Mouse (Mus musculus): ENCODE data around the gene Vwa8. TPM values are rescaled to one million over a fixed set of nuclear protein-coding genes. Genes with fewer than 3 reads are reported as not detected.
"Not testable (repeated sequence)": the region's sequence is repeated elsewhere in the genome, so short reads cannot be mapped to it uniquely, and the experiment has no call there.

The Vwa8 gene
- polyA plus RNA-seq, 1 experiment from 2014 or later = 8.1 TPM

DNA sequence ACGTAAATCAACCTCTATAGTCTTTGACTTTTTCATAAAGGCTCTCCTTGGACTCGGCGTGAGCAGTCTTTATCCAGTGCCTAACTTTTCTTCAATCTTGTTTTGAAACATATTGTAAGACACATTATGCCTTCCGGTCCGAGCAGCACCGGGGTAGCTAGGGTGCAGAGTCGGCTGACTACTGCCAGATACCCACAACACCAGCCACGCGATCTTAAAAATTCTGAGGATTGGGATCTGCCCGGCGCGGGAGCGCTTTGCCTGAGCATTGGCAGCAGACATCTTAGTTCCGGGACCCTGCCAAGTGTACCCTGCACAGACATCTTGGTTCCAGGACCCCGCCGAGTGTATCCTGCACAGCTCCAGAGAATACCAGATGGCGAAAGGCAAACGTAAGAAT is 38.6 kb downstream of the Vwa8 start:
- H3K9me3 ChIP-seq (replicated peaks; ENCODE audit: control insufficient read depth, low read length); ATAC-seq (replicated peaks; ENCODE audit: insufficient number of reproducible peaks, low FRiP score, low TSS enrichment, low read depth); H3K4me2 ChIP-seq (ENCODE audit: low read depth, low read length); DNase-seq (ENCODE audit: low spot score); H3K36me3 ChIP-seq (replicated peaks; ENCODE audit: control insufficient read depth, insufficient read depth, low read depth, low read length); H3K27ac ChIP-seq (replicated peaks; ENCODE audit: low read depth, low read length); H3K27me3 ChIP-seq (ENCODE audit: control insufficient read depth, insufficient read depth, low read length); H3K9ac ChIP-seq (replicated peaks; ENCODE audit: low read length); H3K4me1 ChIP-seq (ENCODE audit: control insufficient read depth, insufficient read depth, low read length); H3K4me3 ChIP-seq (ENCODE audit: low read depth, low read length): not testable (repeated sequence)
- WGBS = 96% methylated on average over 14 of the region's 18 CpGs

DNA sequence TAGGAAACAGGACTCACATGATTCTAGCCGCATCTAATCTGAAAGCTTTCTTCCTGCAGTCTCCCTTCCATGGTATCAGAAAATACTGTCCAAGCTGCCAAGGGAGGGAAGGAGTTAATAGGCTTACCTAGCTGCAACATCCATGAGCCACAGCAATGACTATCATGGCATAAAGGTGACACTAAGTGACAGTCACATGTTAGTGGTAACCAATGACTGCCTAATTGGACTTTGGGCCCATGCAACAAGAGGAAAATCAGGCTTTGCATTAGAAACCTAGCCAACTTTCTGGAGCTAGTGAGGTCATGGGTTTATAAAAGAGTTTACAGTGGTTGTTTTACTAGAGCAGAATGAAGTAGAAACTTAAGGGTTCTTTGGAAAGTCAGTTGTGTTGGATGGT is 46.6 kb downstream of the Vwa8 start:
- H3K9ac ChIP-seq (replicated peaks; ENCODE audit: low read length) = no peak overlapping the region
- no peaks in the 10 kb centered on the region for H3K27me3 ChIP-seq (ENCODE audit: control insufficient read depth, insufficient read depth, low read length)
- H3K27ac ChIP-seq (replicated peaks; ENCODE audit: low read depth, low read length) = no peak overlapping the region
- no peaks in the 10 kb centered on the region for H3K36me3 ChIP-seq (replicated peaks; ENCODE audit: control insufficient read depth, insufficient read depth, low read depth, low read length)
- H3K4me2 ChIP-seq (ENCODE audit: low read depth, low read length) = no peak overlapping the region
- DNase-seq (ENCODE audit: low spot score) = no peak
- 83% methylated on average over 1 of the region's 1 CpGs for WGBS
- H3K9me3 ChIP-seq (replicated peaks; ENCODE audit: control insufficient read depth, low read length) = no peaks in the 10 kb centered on the region
- H3K4me1 ChIP-seq (ENCODE audit: control insufficient read depth, insufficient read depth, low read length) = no peaks in the 10 kb centered on the region
- H3K4me3 ChIP-seq (ENCODE audit: low read depth, low read length) = no peak overlapping the region
- no peak for ATAC-seq (replicated peaks; ENCODE audit: insufficient number of reproducible peaks, low FRiP score, low TSS enrichment, low read depth)

- DNase-seq (ENCODE audit: low spot score) (no peak), ATAC-seq (replicated peaks; ENCODE audit: insufficient number of reproducible peaks, low FRiP score, low TSS enrichment, low read depth) (no peak)
- Histone ChIP-seq H3K36me3 (replicated peaks; ENCODE audit: control insufficient read depth, insufficient read depth, low read depth, low read length) (no peaks in the 10 kb centered on the region), H3K4me2 (ENCODE audit: low read depth, low read length) (no peak overlapping the region), H3K27ac (replicated peaks; ENCODE audit: low read depth, low read length) (no peak overlapping the region), H3K9me3 (replicated peaks; ENCODE audit: control insufficient read depth, low read length) (no peaks in the 10 kb centered on the region), H3K4me1 (ENCODE audit: control insufficient read depth, insufficient read depth, low read length) (no peaks in the 10 kb centered on the region), H3K4me3 (ENCODE audit: low read depth, low read length) (no peak overlapping the region), H3K27me3 (ENCODE audit: control insufficient read depth, insufficient read depth, low read length) (no peaks in the 10 kb centered on the region), H3K9ac (replicated peaks; ENCODE audit: low read length) (no peak overlapping the region)
- 87% methylated on average over 5 of the region's 5 CpGs for WGBS
Observed at GRCm38 (mm10) chr14:78896252-78896651, 47.4 kb downstream of the Vwa8 start.

DNA sequence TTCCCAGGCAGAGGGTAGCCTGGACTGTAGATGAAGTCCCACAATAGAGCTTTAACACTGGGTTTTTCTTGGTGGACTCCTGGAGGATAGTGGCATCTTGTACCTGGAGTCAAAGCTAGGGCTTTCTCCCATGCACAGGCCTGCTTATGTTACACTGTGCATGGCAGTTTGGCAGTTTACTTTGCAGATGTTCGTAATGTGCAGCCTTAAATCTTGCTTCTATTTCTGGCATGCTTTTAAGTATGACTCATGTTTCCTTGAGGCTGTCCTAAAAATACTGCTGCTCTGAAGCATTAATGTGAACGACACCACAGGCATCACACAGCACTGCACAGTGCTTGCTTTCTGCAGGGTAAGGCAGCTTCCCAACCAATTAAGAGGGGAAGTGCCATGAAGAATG is 51.9 kb downstream of the Vwa8 start:
- ATAC-seq (replicated peaks; ENCODE audit: insufficient number of reproducible peaks, low FRiP score, low TSS enrichment, low read depth) (no peak), DNase-seq (ENCODE audit: low spot score) (no peak)
- no peak overlapping the region for H3K4me2 ChIP-seq (ENCODE audit: low read depth, low read length)
- no peak overlapping the region for H3K4me3 ChIP-seq (ENCODE audit: low read depth, low read length)
- no peak overlapping the region for H3K27ac ChIP-seq (replicated peaks; ENCODE audit: low read depth, low read length)
- no peaks in the 10 kb centered on the region for H3K4me1 ChIP-seq (ENCODE audit: control insufficient read depth, insufficient read depth, low read length)
- H3K36me3 ChIP-seq (replicated peaks; ENCODE audit: control insufficient read depth, insufficient read depth, low read depth, low read length) = no peaks in the 10 kb centered on the region
- no peaks in the 10 kb centered on the region for H3K27me3 ChIP-seq (ENCODE audit: control insufficient read depth, insufficient read depth, low read length)
- WGBS = 42% methylated on average over 2 of the region's 2 CpGs
- no peak overlapping the region for H3K9ac ChIP-seq (replicated peaks; ENCODE audit: low read length)
- no peaks in the 10 kb centered on the region for H3K9me3 ChIP-seq (replicated peaks; ENCODE audit: control insufficient read depth, low read length)

- no peak overlapping the region for H3K4me3 ChIP-seq (ENCODE audit: low read depth, low read length)
Observed at GRCm38 (mm10) chr14:78908205-78908863, 59.5 kb downstream of the Vwa8 start.

GRCm38 (mm10) chr14:78912076-78912475 is 63.2 kb downstream of the Vwa8 start:
- H3K4me2 ChIP-seq (ENCODE audit: low read depth, low read length) = no peak overlapping the region

More at GRCm38 (mm10) chr14:78908205-78908863, 59.5 kb downstream of the Vwa8 start:
- no peak overlapping the region for H3K27ac ChIP-seq (replicated peaks; ENCODE audit: low read depth, low read length)
- H3K9ac ChIP-seq (replicated peaks; ENCODE audit: low read length) = no peak overlapping the region
- H3K4me2 ChIP-seq (ENCODE audit: low read depth, low read length) = no peak overlapping the region
- no peak for DNase-seq (ENCODE audit: low spot score)
- no peak for ATAC-seq (replicated peaks; ENCODE audit: insufficient number of reproducible peaks, low FRiP score, low TSS enrichment, low read depth)
- no peaks in the 10 kb centered on the region for H3K27me3 ChIP-seq (ENCODE audit: control insufficient read depth, insufficient read depth, low read length)
- WGBS = 94% methylated on average over 10 of the region's 10 CpGs
- H3K4me1 ChIP-seq (ENCODE audit: control insufficient read depth, insufficient read depth, low read length) = no peaks in the 10 kb centered on the region
- H3K9me3 ChIP-seq (replicated peaks; ENCODE audit: control insufficient read depth, low read length) = no peaks in the 10 kb centered on the region
- no peaks in the 10 kb centered on the region; the same call in 1 of the 2 replicates for H3K36me3 ChIP-seq (replicated peaks; ENCODE audit: control insufficient read depth, insufficient read depth, low read depth, low read length)

DNA sequence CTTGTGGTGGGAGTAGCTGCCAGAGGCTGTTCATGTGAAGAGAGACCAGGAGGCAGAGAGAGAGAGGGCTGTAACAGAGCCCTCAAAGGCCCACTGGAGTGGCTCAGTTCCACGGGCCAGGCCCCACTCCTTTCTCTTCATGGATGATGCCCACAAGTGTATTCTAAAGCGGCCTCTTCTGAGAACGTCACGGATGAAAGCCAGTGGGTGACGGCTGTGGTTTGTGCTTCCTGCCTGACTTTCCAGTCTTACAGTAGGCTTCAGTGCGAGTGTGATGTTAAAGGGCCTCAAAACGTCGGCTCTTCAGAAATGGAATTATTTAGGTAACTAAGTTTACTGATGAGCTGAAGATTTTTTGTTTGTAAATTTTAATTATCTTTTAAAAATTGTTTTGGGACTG is 65.3 kb downstream of the Vwa8 start:
- H3K27ac ChIP-seq (replicated peaks; ENCODE audit: low read depth, low read length) = no peak overlapping the region
- no peak overlapping the region for H3K4me3 ChIP-seq (ENCODE audit: low read depth, low read length)
- ATAC-seq (replicated peaks; ENCODE audit: insufficient number of reproducible peaks, low FRiP score, low TSS enrichment, low read depth) = no peak
- DNase-seq (ENCODE audit: low spot score) = no peak
- H3K36me3 ChIP-seq (replicated peaks; ENCODE audit: control insufficient read depth, insufficient read depth, low read depth, low read length) = no peaks in the 10 kb centered on the region; the same call in 1 of the 2 replicates
- WGBS = 89% methylated on average over 8 of the region's 8 CpGs
- no peaks in the 10 kb centered on the region for H3K27me3 ChIP-seq (ENCODE audit: control insufficient read depth, insufficient read depth, low read length)
- no peaks in the 10 kb centered on the region for H3K4me1 ChIP-seq (ENCODE audit: control insufficient read depth, insufficient read depth, low read length)
- H3K4me2 ChIP-seq (ENCODE audit: low read depth, low read length) = no peak overlapping the region
- no peaks in the 10 kb centered on the region for H3K9me3 ChIP-seq (replicated peaks; ENCODE audit: control insufficient read depth, low read length)
- H3K9ac ChIP-seq (replicated peaks; ENCODE audit: low read length) = no peak overlapping the region

More at GRCm38 (mm10) chr14:78912076-78912475, 63.2 kb downstream of the Vwa8 start:
- Histone ChIP-seq H3K4me1 (ENCODE audit: control insufficient read depth, insufficient read depth, low read length) (no peaks in the 10 kb centered on the region), H3K4me3 (ENCODE audit: low read depth, low read length) (no peak overlapping the region), H3K36me3 (replicated peaks; ENCODE audit: control insufficient read depth, insufficient read depth, low read depth, low read length) (no peaks in the 10 kb centered on the region; the same call in 1 of the 2 replicates), H3K27me3 (ENCODE audit: control insufficient read depth, insufficient read depth, low read length) (no peaks in the 10 kb centered on the region), H3K9me3 (replicated peaks; ENCODE audit: control insufficient read depth, low read length) (no peaks in the 10 kb centered on the region), H3K27ac (replicated peaks; ENCODE audit: low read depth, low read length) (no peak overlapping the region), H3K9ac (replicated peaks; ENCODE audit: low read length) (no peak overlapping the region)
- 83% methylated on average over 10 of the region's 10 CpGs for WGBS
- ATAC-seq (replicated peaks; ENCODE audit: insufficient number of reproducible peaks, low FRiP score, low TSS enrichment, low read depth) (no peak), DNase-seq (ENCODE audit: low spot score) (no peak)

DNA sequence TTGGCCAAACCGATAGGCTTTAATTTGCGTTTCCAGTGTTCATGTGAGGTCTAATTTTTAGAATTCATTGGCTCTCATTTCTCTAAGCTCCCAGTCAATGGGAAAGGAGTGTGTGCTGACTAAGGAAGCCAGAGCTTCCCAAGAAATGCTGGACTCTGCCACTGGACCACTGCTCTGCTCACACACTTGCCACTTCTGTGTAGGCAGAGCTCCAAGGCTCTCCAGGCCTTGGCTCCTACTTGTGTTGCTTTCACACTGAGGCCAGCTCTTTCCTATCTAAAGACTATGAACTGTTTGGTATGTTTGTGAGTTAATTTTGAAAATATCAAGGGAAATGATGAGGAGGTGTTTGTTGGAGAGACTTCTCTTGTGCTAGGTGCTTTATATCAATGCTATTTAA is 67.8 kb downstream of the Vwa8 start:
- DNase-seq (ENCODE audit: low spot score) (no peak), ATAC-seq (replicated peaks; ENCODE audit: insufficient number of reproducible peaks, low FRiP score, low TSS enrichment, low read depth) (no peak)
- H3K27ac ChIP-seq (replicated peaks; ENCODE audit: low read depth, low read length) = no peak overlapping the region
- no peaks in the 10 kb centered on the region for H3K36me3 ChIP-seq (replicated peaks; ENCODE audit: control insufficient read depth, insufficient read depth, low read depth, low read length)
- H3K4me1 ChIP-seq (ENCODE audit: control insufficient read depth, insufficient read depth, low read length) = no peaks in the 10 kb centered on the region
- no peak overlapping the region for H3K9ac ChIP-seq (replicated peaks; ENCODE audit: low read length)
- H3K9me3 ChIP-seq (replicated peaks; ENCODE audit: control insufficient read depth, low read length) = no peaks in the 10 kb centered on the region
- WGBS = 94% methylated on average over 2 of the region's 2 CpGs
- no peak overlapping the region for H3K4me3 ChIP-seq (ENCODE audit: low read depth, low read length)
- no peak overlapping the region for H3K4me2 ChIP-seq (ENCODE audit: low read depth, low read length)
- no peaks in the 10 kb centered on the region for H3K27me3 ChIP-seq (ENCODE audit: control insufficient read depth, insufficient read depth, low read length)
